Mouse (Mus musculus) neural tube, embryonic 12.5 days (tissue): Measurements from ENCODE around the gene Tmem97. TPM values are rescaled to one million over a fixed set of nuclear protein-coding genes. Genes with fewer than 3 reads are reported as not detected.

ENCODE experiments used
- ATAC-seq: fragments of 200-750 bp; cut with Nextera tagmentation; 2 replicates; pipeline ENCODE4 v1.8.0; 2017; ENCODE audit warnings: low read depth, mild to moderate bottlenecking, moderate TSS enrichment, moderate library complexity; ENCODE audit not compliant: low FRiP score
- H3K27ac ChIP-seq: fragments of 300-500 bp; sonication (generic); 2 replicates; pipeline ENCODE4 v1.5.1; 2016
- H3K27me3 ChIP-seq: fragments of 300-500 bp; sonication (generic); replicated peaks from 2 replicates; pipeline ENCODE4 v1.6.1; 2016; ENCODE audit warnings: mild to moderate bottlenecking
- H3K36me3 ChIP-seq: fragments of 300-500 bp; sonication (generic); 2 replicates; pipeline ENCODE4 v1.6.1; 2016; ENCODE audit warnings: mild to moderate bottlenecking
- H3K4me1 ChIP-seq: fragments of 300-500 bp; sonication (generic); 2 replicates; pipeline ENCODE4 v1.6.1; 2016
- H3K4me2 ChIP-seq: fragments of 300-500 bp; sonication (generic); replicated peaks from 2 replicates; pipeline ENCODE4 v1.6.1; 2016; ENCODE audit warnings: mild to moderate bottlenecking
- H3K4me3 ChIP-seq: fragments of 300-500 bp; sonication (generic); 2 replicates; pipeline ENCODE4 v1.5.1; 2016
- H3K9ac ChIP-seq: fragments of 300-500 bp; sonication (generic); 2 replicates; pipeline ENCODE4 v1.6.1; 2016; ENCODE audit warnings: mild to moderate bottlenecking
- H3K9me3 ChIP-seq: fragments of 300-500 bp; sonication (generic); 2 replicates; pipeline ENCODE4 v1.6.1; 2016; ENCODE audit warnings: mild to moderate bottlenecking
- WGBS: fragments of 180-500 bp; shearing (Covaris S2); methylation state at CpG from one replicate; pipeline ENCODE4 v1.1.7; 2016; 5-methylcytosine and 5-hydroxymethylcytosine counted together
- polyA plus RNA-seq: library from polyadenylated mRNA; unstranded; fragments of >200 nt; fragmentation: Nextera tagmentation; extraction: Ambion mirVana; gene quantifications from 2 replicates; pipeline ENCODE4 v1.2.1, GENCODE M21; 2016

Tmem97 gene
- polyA plus RNA-seq, 1 experiment from 2014 or later: 39.5 TPM

DNA sequence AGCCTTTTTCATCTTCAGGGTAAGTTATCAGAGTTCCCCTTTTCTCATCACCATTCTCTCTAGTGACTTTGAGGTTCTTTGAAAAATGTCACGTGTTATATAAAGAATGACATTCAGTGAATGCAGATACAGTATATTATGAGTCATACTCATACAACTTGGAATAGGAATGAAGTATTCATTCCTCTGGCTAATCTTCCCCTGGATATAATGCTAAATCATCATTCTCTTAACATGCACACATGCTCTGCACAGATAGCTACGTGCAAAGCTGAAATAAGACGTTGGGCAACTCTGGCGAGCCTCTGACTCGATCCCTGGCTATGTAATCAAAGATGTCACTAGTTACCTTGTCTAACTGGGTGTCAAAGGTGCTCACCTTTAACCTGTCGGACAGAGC, 21.3 kb upstream of the Tmem97 start:
- WGBS: 92% methylated on average over 6 of the region's 6 CpGs
- Histone ChIP-seq H3K9me3 (no peaks in the 10 kb centered on the region), H3K4me1 (no peaks in the 10 kb centered on the region), H3K9ac (no peak overlapping the region), H3K36me3 (peaks cover 50% of the 10 kb centered on the region), H3K27me3 (no peaks in the 10 kb centered on the region), H3K4me3 (no peak overlapping the region), H3K4me2 (no peak overlapping the region), H3K27ac (no peak overlapping the region)
- ATAC-seq: no peak

DNA sequence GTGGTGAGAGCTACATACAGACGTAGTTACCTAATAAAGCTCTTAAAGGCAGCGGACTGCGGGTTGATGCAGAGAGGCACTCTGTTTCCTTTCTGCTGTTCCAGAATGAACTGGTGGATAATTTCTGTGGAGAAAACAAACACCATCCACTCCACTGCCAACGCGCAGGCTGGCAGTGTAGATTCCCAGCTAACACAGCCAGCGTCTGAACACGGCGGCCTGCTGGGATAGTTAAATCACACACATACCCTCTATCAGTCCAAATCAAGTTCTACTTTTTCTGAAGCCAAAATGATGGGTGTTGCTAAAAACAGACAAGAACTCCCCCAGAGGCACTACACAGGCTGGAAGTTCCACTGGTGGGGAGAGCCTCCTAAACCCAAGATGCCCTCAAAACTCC, 20.9 kb upstream of the Tmem97 start:
- Histone ChIP-seq H3K27ac (no peak overlapping the region), H3K4me1 (no peaks in the 10 kb centered on the region), H3K9me3 (no peaks in the 10 kb centered on the region), H3K4me3 (no peak overlapping the region), H3K36me3 (peaks cover 52% of the 10 kb centered on the region), H3K27me3 (no peaks in the 10 kb centered on the region), H3K4me2 (no peak overlapping the region), H3K9ac (no peak overlapping the region)
- ATAC-seq: no peak
- WGBS: 96% methylated on average over 8 of the region's 8 CpGs

DNA sequence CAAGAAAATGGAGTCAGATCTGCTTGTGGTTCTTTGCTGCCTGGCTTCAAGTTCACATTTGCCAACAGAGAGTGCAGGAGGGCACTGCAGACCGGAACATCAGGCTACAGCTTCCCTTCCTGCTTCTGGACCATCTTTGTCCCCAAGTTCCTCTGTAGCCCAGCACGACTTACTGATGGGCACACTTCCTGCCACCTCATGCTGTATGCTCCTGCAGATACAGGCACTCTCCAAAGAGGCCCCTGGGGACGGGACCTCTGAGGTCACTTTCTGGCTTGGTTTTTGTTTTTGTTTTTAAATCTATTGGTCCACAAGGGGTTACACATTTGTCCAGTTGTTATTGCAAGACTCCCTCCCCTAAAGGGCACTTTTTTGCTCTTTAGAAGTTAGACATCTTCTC, 19.2 kb upstream of the Tmem97 start:
- H3K36me3 ChIP-seq: peaks cover 50% of the 10 kb centered on the region
- no peak overlapping the region for H3K27ac ChIP-seq

DNA sequence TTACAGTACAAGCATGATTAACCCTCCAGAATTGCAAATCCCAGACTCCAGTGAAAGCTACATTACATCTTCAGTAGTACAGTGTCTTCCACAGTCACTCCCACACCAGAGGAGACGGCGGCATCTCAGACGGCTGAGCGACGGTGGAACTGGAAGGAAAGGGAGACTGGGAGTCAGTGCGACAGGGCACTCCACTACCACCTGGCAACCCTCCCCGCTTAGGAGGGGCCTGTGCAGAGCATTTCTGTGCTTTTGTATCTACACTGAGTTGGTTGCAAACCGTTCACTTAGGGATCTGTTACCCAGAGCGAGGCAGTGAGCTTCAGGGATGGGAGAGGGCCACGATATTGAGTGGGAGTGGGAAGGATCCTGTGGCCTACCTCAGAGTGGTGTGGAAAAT, 18.2 kb upstream of the Tmem97 start:
- no peak overlapping the region for H3K27ac ChIP-seq
- H3K9ac ChIP-seq: no peak overlapping the region
- no peaks in the 10 kb centered on the region for H3K4me1 ChIP-seq
- no peak for ATAC-seq
- no peak overlapping the region for H3K4me2 ChIP-seq
- no peaks in the 10 kb centered on the region for H3K9me3 ChIP-seq
- H3K27me3 ChIP-seq: no peaks in the 10 kb centered on the region
- peaks cover 44% of the 10 kb centered on the region for H3K36me3 ChIP-seq
- WGBS: 91% methylated on average over 10 of the region's 10 CpGs
- no peak overlapping the region for H3K4me3 ChIP-seq

More for the DNA sequence above, 19.2 kb upstream of the Tmem97 start:
- Histone ChIP-seq H3K4me2 (no peak overlapping the region), H3K27me3 (no peaks in the 10 kb centered on the region), H3K9ac (no peak overlapping the region), H3K9me3 (no peaks in the 10 kb centered on the region), H3K4me1 (no peaks in the 10 kb centered on the region), H3K4me3 (no peak overlapping the region)
- WGBS: 74% methylated on average over 3 of the region's 3 CpGs
- no peak for ATAC-seq

DNA sequence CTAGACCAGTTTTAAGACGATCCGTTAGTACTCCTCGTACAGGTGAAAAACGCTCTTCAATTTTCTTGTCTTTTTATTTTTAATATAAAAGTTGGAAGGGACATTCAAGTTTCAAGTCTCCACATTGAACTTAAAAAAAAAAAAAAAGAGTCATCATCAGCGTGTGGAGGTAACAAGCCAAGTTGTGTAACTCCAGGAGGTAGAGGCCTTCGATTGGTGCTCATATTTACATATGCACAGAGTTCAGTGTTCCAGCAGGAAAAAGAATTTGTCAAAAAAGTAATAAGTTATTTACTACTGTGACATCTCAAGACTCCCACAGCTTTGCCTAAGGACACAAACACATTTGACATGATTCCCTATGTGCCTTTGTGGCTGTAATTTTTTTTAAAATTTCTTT, 17.0 kb upstream of the Tmem97 start:
- no peak for ATAC-seq
- no peaks in the 10 kb centered on the region for H3K27me3 ChIP-seq
- no peak overlapping the region for H3K9ac ChIP-seq
- WGBS: 92% methylated on average over 6 of the region's 6 CpGs
- peaks cover 36% of the 10 kb centered on the region for H3K36me3 ChIP-seq
- H3K9me3 ChIP-seq: no peaks in the 10 kb centered on the region
- no peaks in the 10 kb centered on the region for H3K4me1 ChIP-seq
- no peak overlapping the region for H3K4me2 ChIP-seq
- no peak overlapping the region for H3K4me3 ChIP-seq
- no peak overlapping the region for H3K27ac ChIP-seq

DNA sequence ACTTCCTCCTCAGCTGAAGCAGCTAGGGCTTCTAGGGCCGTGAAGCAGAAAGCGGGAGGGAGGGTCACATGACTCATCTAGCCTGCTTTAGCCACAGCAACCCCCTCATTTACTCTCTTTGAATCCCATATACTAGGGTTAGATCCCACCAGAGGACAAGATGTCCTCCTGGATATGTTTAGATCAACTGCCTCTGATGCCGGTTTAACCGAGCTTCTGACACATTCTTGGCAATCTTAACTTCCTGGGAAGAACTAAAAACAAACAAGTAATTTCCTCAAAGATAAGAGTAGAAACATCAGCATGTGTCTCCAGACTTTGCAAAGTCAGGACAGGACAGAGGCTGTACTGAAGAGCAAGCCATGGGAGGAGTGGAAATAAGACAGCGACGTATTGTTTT, 16.2 kb upstream of the Tmem97 start:
- no peak overlapping the region for H3K9ac ChIP-seq
- no peaks in the 10 kb centered on the region for H3K9me3 ChIP-seq
- H3K4me1 ChIP-seq: no peaks in the 10 kb centered on the region
- no peak overlapping the region for H3K4me2 ChIP-seq
- peaks cover 29% of the 10 kb centered on the region for H3K36me3 ChIP-seq
- no peak for ATAC-seq
- WGBS: 87% methylated on average over 6 of the region's 6 CpGs
- no peak overlapping the region for H3K4me3 ChIP-seq
- H3K27me3 ChIP-seq: no peaks in the 10 kb centered on the region
- no peak overlapping the region for H3K27ac ChIP-seq

DNA sequence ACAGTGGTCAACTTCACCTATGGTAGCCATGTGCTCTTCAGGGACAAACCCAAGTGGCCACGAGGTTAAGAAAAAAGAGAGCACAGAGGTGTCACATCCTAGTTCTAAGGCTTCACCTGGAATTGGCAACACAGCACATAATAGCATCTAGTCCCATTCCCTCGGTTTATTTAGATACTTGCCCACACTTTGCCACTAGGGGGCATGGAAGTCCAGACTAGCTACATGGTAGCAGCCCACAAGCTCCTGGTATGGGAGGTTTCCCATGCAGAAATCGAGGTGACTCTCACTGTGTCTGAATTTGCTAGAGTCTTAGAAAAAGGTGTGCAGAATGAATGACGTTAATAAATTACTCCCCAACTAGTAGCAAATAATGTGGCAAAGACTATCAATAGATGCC, 9.9 kb upstream of the Tmem97 start:
- Histone ChIP-seq H3K4me2 (no peak overlapping the region), H3K27ac (no peak overlapping the region), H3K27me3 (no peaks in the 10 kb centered on the region), H3K4me3 (no peak overlapping the region), H3K36me3 (no peaks in the 10 kb centered on the region; the same call in 1 of the 2 replicates), H3K9ac (no peak overlapping the region), H3K4me1 (no peaks in the 10 kb centered on the region), H3K9me3 (no peaks in the 10 kb centered on the region)
- 21% methylated on average over 4 of the region's 4 CpGs for WGBS
- no peak for ATAC-seq

DNA sequence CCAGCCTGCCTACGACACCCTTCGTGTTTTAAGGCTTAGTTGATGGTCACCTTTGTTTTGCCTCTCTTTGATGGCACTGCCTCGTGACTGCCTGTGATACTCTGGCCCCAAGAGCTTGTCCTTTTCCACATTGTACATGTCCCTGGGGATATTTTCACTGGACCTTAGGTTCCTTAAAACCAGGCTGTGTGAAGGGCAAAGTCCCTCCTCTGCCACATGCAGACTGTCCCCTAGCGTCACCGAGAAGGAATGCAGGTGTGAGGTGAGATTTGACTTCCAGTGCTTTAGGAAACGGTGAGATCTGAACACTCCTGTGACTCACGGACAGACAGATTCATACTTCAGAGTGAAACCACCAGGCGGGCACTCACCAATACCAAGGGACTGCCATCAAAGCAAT, 6.7 kb upstream of the Tmem97 start:
- H3K4me2 ChIP-seq: no peak overlapping the region
- WGBS: 56% methylated on average over 8 of the region's 8 CpGs
- no peaks in the 10 kb centered on the region for H3K36me3 ChIP-seq
- no peaks in the 10 kb centered on the region for H3K4me1 ChIP-seq
- no peak overlapping the region for H3K27ac ChIP-seq
- no peak for ATAC-seq
- H3K9ac ChIP-seq: no peak overlapping the region
- H3K4me3 ChIP-seq: no peak overlapping the region
- H3K27me3 ChIP-seq: no peaks in the 10 kb centered on the region
- H3K9me3 ChIP-seq: peaks cover 4% of the 10 kb centered on the region; the same call in 1 of the 2 replicates

DNA sequence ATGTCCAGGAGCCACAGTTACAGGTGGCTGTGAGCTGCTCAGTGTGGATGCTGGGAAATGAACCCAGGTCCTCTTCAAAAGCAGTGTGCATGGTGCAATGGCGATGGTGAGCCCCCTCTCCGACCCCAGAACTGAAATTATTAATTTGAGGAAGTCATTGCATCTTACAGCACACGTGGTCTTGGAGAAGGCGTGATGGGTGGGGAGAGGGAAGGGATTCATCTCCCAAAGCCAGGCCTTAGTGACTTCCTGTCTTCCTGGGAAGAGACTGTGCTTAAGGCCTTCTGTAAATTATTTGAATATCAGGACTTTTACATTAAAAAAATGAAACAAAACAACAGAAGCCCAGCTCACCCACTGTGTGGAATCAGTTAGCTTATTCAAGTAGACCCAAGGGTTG, 5.5 kb upstream of the Tmem97 start:
- 86% methylated on average over 4 of the region's 4 CpGs for WGBS
- H3K4me2 ChIP-seq: no peak overlapping the region
- peaks cover 4% of the 10 kb centered on the region; the same call in 1 of the 2 replicates for H3K9me3 ChIP-seq
- H3K27me3 ChIP-seq: no peaks in the 10 kb centered on the region
- no peak overlapping the region for H3K27ac ChIP-seq
- no peak overlapping the region for H3K4me3 ChIP-seq
- no peaks in the 10 kb centered on the region for H3K36me3 ChIP-seq
- no peak for ATAC-seq
- no peak overlapping the region for H3K9ac ChIP-seq
- H3K4me1 ChIP-seq: no peaks in the 10 kb centered on the region

DNA sequence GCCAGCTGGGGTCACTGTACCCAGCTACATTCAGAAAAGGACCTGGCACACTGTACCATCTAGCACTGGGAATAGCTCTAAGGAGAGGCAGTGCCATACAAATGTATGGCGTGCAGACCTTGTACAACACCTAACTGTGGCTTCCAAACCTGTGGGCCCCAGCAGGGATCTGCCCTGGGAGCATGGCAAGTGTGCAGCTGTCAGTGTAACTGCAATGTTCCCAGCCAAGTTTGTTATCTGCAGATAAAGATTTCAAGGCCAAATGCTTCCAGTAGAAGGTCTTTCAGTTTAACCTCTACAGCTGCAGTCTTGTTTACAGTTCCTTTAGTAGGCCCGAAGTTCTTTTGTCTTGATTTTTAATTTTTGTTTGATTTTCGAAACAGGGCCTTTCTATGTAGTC, 5.0 kb upstream of the Tmem97 start:
- no peak overlapping the region for H3K27ac ChIP-seq
- ATAC-seq: no peak
- no peaks in the 10 kb centered on the region for H3K4me1 ChIP-seq
- no peak overlapping the region for H3K4me3 ChIP-seq
- H3K36me3 ChIP-seq: no peaks in the 10 kb centered on the region
- H3K9ac ChIP-seq: no peak overlapping the region
- no peaks in the 10 kb centered on the region for H3K27me3 ChIP-seq
- peaks cover 4% of the 10 kb centered on the region; the same call in 1 of the 2 replicates for H3K9me3 ChIP-seq
- no peak overlapping the region for H3K4me2 ChIP-seq
- WGBS: 82% methylated on average over 3 of the region's 3 CpGs

DNA sequence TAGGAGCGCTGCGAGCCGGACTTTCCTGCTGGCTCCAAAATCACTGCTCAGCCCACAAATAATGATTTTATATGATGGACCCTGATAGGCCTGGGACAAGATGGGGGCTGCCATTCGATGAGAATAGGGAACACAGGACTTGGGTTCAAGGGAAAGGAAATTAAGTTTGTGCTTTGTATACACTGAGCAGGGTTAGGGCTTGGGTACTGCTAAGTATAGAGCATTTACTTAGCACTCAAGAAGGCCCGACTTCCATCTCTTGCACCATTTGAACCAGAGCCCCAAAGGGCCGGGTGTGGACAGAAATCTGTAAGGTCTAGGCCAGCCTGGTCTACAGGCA, 452 bp upstream of the Tmem97 start:
- ATAC-seq: peak; percentile 55
- Histone ChIP-seq H3K36me3 (no peaks in the 10 kb centered on the region), H3K27me3 (no peaks in the 10 kb centered on the region), H3K4me3 (peak overlapping the region; percentile 57), H3K9me3 (peaks cover 4% of the 10 kb centered on the region; the same call in 1 of the 2 replicates), H3K9ac (peak overlapping the region; percentile 67), H3K4me2 (peak overlapping the region; percentile 79), H3K4me1 (peaks cover 20% of the 10 kb centered on the region), H3K27ac (peak overlapping the region; percentile 43; the same call in 1 of the 2 replicates)
- 32% methylated on average over 6 of the region's 6 CpGs for WGBS

DNA sequence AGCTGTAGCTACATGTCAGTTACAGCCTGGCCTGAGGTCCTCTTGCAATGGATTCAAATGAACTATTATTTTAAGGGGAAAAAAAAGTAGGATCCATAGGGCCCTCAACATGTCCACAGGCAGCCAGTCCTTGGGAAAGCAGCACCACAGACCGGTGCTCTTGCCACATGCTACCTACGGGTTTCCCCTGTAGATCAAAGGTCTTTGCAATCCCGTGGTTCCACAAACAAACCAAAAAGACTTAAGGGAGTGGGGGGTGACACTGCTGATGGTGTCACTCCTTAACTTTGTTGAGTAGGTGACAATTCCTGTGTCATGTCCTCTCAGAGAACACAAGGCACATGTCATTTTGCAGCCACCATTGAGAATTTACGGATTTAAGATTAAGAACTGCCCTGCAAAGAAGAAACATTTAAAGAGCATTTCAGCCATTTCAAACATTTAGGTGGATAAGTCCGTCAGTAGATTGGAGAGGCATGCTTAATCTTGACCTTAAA, 1.0 kb downstream of the Tmem97 start:
- no peak for ATAC-seq
- WGBS: 17% methylated on average over 5 of the region's 5 CpGs
- no peak overlapping the region for H3K27ac ChIP-seq

DNA sequence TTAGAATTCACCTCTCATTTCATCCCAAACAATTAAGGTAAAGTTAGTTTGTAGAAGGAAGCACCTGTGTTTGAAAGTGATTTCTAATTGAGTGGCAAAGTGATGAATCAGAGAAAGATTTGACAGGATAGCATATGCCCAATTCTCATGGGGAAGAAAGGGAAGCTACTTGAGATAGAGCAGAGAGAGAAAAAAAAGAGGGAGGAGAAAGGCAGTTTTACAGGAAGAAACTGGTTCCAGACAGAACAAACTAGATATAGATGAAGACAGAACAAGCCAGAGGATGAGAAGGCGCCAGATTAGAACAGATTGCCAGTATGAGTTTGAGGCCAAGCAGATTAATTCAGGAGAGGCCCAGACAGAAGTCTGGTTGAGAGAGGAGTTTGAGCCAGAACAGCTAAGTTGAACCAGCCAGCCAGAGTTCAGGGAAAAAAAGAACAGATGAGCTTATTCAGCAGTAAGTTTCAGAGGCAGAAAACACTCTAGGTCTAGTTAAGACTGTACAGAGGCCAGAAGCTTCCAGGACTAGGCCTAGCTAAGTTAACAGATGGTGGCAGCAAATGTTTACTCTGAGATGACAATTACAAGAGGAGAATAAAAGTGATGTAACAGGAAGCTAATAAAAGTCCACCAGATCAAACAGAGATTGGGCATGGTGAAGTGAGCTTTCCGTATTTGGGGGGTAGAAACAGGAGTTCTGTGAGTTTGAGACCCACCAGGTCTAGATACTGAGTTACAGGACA, 2.7 kb downstream of the Tmem97 start:
- Histone ChIP-seq H3K9ac (no peak overlapping the region), H3K4me2 (no peak overlapping the region), H3K4me1 (peaks cover 20% of the 10 kb centered on the region), H3K27ac (no peak overlapping the region), H3K36me3 (peaks cover 12% of the 10 kb centered on the region), H3K27me3 (no peaks in the 10 kb centered on the region), H3K4me3 (no peak overlapping the region), H3K9me3 (no peaks in the 10 kb centered on the region)
- ATAC-seq: no peak
- 87% methylated on average over 2 of the region's 2 CpGs for WGBS

More for the DNA sequence above, 1.0 kb downstream of the Tmem97 start:
- peaks cover 6% of the 10 kb centered on the region; the same call in 1 of the 2 replicates for H3K36me3 ChIP-seq
- H3K4me3 ChIP-seq: peak overlapping the region; percentile 57
- H3K9me3 ChIP-seq: peaks cover 4% of the 10 kb centered on the region; the same call in 1 of the 2 replicates
- peak overlapping the region; percentile 79 for H3K4me2 ChIP-seq
- peak overlapping the region; percentile 67 for H3K9ac ChIP-seq
- H3K27me3 ChIP-seq: no peaks in the 10 kb centered on the region
- peaks cover 20% of the 10 kb centered on the region for H3K4me1 ChIP-seq
